Comparison of ENCODE assay signal across 7 mouse cellular contexts in genomic region chr4:135857597-135858186, GRCm38 (mm10). TPM values are rescaled to one million over a fixed set of nuclear protein-coding genes. Genes with fewer than 3 reads are reported as not detected.
DNase-seq lines count a peak whose midpoint lies in the region; ATAC-seq and TF ChIP-seq lines count a peak whose summit lies in the region.

No protein-coding gene starts in this region.

- no peaks in the 10 kb centered on the region for H3K27me3 ChIP-seq in testis, adult 2 months (ENCODE audit: control insufficient read depth, insufficient read depth, low read length)
- no peaks in the 10 kb centered on the region for H3K27me3 ChIP-seq in forebrain, embryonic 14.5 days (replicated peaks; ENCODE audit: control insufficient read depth, insufficient read depth, low read length)
- H3K27me3 ChIP-seq in liver, embryonic 15.5 days, result no peaks in the 10 kb centered on the region

- TF ChIP-seq CTCF in testis, adult 2 months (IDR thresholded peaks at IDR 0.05; ENCODE audit: control insufficient read depth, insufficient read depth, insufficient replicate concordance, low read depth, low read length), result no peak

- 7% methylated on average over 7 of the region's 7 CpGs for WGBS in forebrain, embryonic 14.5 days
- 13% methylated on average over 7 of the region's 7 CpGs for WGBS in liver, embryonic 15.5 days (ENCODE audit: insufficient replicate concordance)

- H3K36me3 ChIP-seq in testis, adult 2 months (ENCODE audit: control insufficient read depth, insufficient read depth, low read length), result 0 out of 2 replicates have a peak, but pooled peaks cover 1% of the 10 kb centered on the region
- 0 out of 2 replicates have a peak, but pooled peaks cover 7% of the 10 kb centered on the region for H3K36me3 ChIP-seq in forebrain, embryonic 14.5 days (ENCODE audit: control insufficient read depth, insufficient read depth, low read length)
- H3K36me3 ChIP-seq in liver, embryonic 15.5 days (replicated peaks), result peaks cover 42% of the 10 kb centered on the region

- peaks cover 15% of the 10 kb centered on the region for H3K4me1 ChIP-seq in testis, adult 2 months (ENCODE audit: control insufficient read depth, insufficient read depth, low read length)
- peaks cover 22% of the 10 kb centered on the region for H3K4me1 ChIP-seq in forebrain, embryonic 14.5 days (ENCODE audit: control insufficient read depth, insufficient read depth, low read length)
- H3K4me1 ChIP-seq in liver, embryonic 15.5 days (replicated peaks), result peaks cover 58% of the 10 kb centered on the region

- peak overlapping the region; percentile 10; the same call in 1 of the 2 replicates for H3K27ac ChIP-seq in testis, adult 2 months (ENCODE audit: control insufficient read depth, insufficient read depth, low read depth, low read length)
- H3K27ac ChIP-seq in forebrain, embryonic 14.5 days (ENCODE audit: low read depth, low read length), result no peak overlapping the region
- peak overlapping the region; percentile 4; the same call in 1 of the 2 replicates for H3K27ac ChIP-seq in liver, embryonic 15.5 days (replicated peaks)

- intact Hi-C loops in left cerebral cortex, postnatal 14 days (cut with DNase I), result loop anchor here (5.0 kb wide), 1 partner anchor 35 kb away; no protein-coding TSS in a partner anchor

- DNase-seq in testis, postnatal 14 days (ENCODE audit: low spot score), result no peak
- no peak for DNase-seq in forebrain, embryonic 14.5 days (ENCODE audit: low spot score)
- no peak for DNase-seq in frontal cortex, postnatal 36 days (ENCODE audit: low spot score in 2 of 2)
- DNase-seq in cerebellum, adult 8-10 months, result no peak
- no peak for DNase-seq in left cerebral cortex, postnatal 14 days (ENCODE audit: low spot score in 2 of 2)

- no peaks in the 10 kb centered on the region for H3K9me3 ChIP-seq in forebrain, embryonic 14.5 days (replicated peaks; ENCODE audit: control insufficient read depth, low read length)
- no peaks in the 10 kb centered on the region for H3K9me3 ChIP-seq in liver, embryonic 15.5 days (replicated peaks)

- TF ChIP-seq POLR2A in testis, adult 2 months (IDR thresholded peaks at IDR 0.05; ENCODE audit: control insufficient read depth, low read depth, low read length), result no peak

- H3K9ac ChIP-seq in forebrain, embryonic 14.5 days (ENCODE audit: low read length), result peak overlapping the region; percentile 89
- H3K9ac ChIP-seq in liver, embryonic 15.5 days, result peak overlapping the region; percentile 85

- H3K4me3 ChIP-seq in testis, adult 2 months (ENCODE audit: control insufficient read depth, low read depth, low read length), result peak overlapping the region; percentile 52
- peak overlapping the region; percentile 94 for H3K4me3 ChIP-seq in forebrain, embryonic 14.5 days (ENCODE audit: low read depth, low read length)
- peak overlapping the region; percentile 80 for H3K4me3 ChIP-seq in liver, embryonic 15.5 days (replicated peaks)

- no peak for ATAC-seq in forebrain, embryonic 14.5 days
- ATAC-seq in liver, embryonic 15.5 days (ENCODE audit: insufficient read depth), result no peak

- H3K4me2 ChIP-seq in forebrain, embryonic 14.5 days (ENCODE audit: low read length), result peak overlapping the region; percentile 65
- H3K4me2 ChIP-seq in liver, embryonic 15.5 days, result peak overlapping the region; percentile 96

RNA-seq across cellular contexts. Expression of gene Srsf10, which starts 2.1 kb away (rescaled TPM):
- 72.8 and 76.8 TPM in 2 replicates for polyA plus RNA-seq in testis, adult 2 months (2012; rRNA removed)
- 259 and 304 TPM in 2 replicates for polyA plus RNA-seq in forebrain, embryonic 14.5 days (2014; fragmentation: Nextera tagmentation; extraction: Ambion mirVana)
- polyA plus RNA-seq in liver, embryonic 15.5 days (2015; fragmentation: Nextera tagmentation; extraction: Ambion mirVana), result 87.2 and 90.0 TPM in 2 replicates
- 10 to 100 TPM; 71.0 to 77.4 TPM for total RNA-seq in left cerebral cortex, postnatal 14 days (2021)

RNA-seq across cellular contexts. Expression of gene Pnrc2, which starts 16.0 kb away (rescaled TPM):
- polyA plus RNA-seq in testis, adult 2 months (2012; rRNA removed), result 6.4 and 7.4 TPM in 2 replicates
- polyA plus RNA-seq in forebrain, embryonic 14.5 days (2014; fragmentation: Nextera tagmentation; extraction: Ambion mirVana), result 162 and 165 TPM in 2 replicates
- 77.1 and 78.3 TPM in 2 replicates for polyA plus RNA-seq in liver, embryonic 15.5 days (2015; fragmentation: Nextera tagmentation; extraction: Ambion mirVana)
- 10 to 100 TPM; 48.8 to 49.7 TPM for total RNA-seq in left cerebral cortex, postnatal 14 days (2021)

RNA-seq across cellular contexts. Expression of gene Cnr2, which starts 37.5 kb away (rescaled TPM):
- 0.38 and 0.51 TPM in 2 replicates for polyA plus RNA-seq in testis, adult 2 months (2012; rRNA removed)
- 0.05 and 0.10 TPM in 2 replicates for polyA plus RNA-seq in forebrain, embryonic 14.5 days (2014; fragmentation: Nextera tagmentation; extraction: Ambion mirVana)
- 2.8 and 3.0 TPM in 2 replicates for polyA plus RNA-seq in liver, embryonic 15.5 days (2015; fragmentation: Nextera tagmentation; extraction: Ambion mirVana)
- under 1 TPM in 1 of 2 experiments, not detected in 1; 0.09 TPM for total RNA-seq in left cerebral cortex, postnatal 14 days (2021)
